Comparison of ENCODE assay signal across 28 mouse cellular contexts in genomic region chr10:15218883-15219282, GRCm38 (mm10).
DNase-seq lines count a peak whose midpoint lies in the region; ATAC-seq and TF ChIP-seq lines count a peak whose summit lies in the region.
"Had no signal": no experiment of that assay in that cellular context is flagged by ENCODE, and none has a peak within 500 bp of the region (broad histone marks: within the 10 kb centered on the region; RNA-seq: fewer than 3 reads in every experiment).

No protein-coding gene starts in this region.

- WGBS in forebrain, postnatal 0 days = 79% methylated on average over 3 of the region's 3 CpGs
- WGBS in forebrain, embryonic 12.5 days = 84% methylated on average over 3 of the region's 3 CpGs
- 88% methylated on average over 3 of the region's 3 CpGs for WGBS in kidney, postnatal 0 days

- no peaks in the 10 kb centered on the region for H3K4me1 ChIP-seq in forebrain, postnatal 0 days (ENCODE audit: insufficient read depth)
- no peaks in the 10 kb centered on the region for H3K4me1 ChIP-seq in forebrain, embryonic 12.5 days
- H3K4me1 ChIP-seq in kidney, postnatal 0 days (replicated peaks; ENCODE audit: insufficient read depth, low read length) = no peaks in the 10 kb centered on the region
- H3K4me1 ChIP-seq in MEL (ENCODE audit: control insufficient read depth in 1 of 2, insufficient read depth in 2 of 2, low read length in 2 of 2) = no peaks in the 10 kb centered on the region
- H3K4me1 ChIP-seq: embryonic facial prominence, embryonic 13.5 days; embryonic facial prominence, embryonic 15.5 days; forebrain, embryonic 10.5 days; forebrain, embryonic 13.5 days; forebrain, embryonic 15.5 days had no signal

- no peaks in the 10 kb centered on the region for H3K9me3 ChIP-seq in forebrain, postnatal 0 days (ENCODE audit: low read length)
- H3K9me3 ChIP-seq in forebrain, embryonic 12.5 days = no peaks in the 10 kb centered on the region
- H3K9me3 ChIP-seq in kidney, postnatal 0 days (replicated peaks; ENCODE audit: low read length) = no peaks in the 10 kb centered on the region
- no peaks in the 10 kb centered on the region for H3K9me3 ChIP-seq in MEL (replicated peaks; ENCODE audit: insufficient read depth, low read length)
- H3K9me3 ChIP-seq: embryonic facial prominence, embryonic 13.5 days; embryonic facial prominence, embryonic 15.5 days; forebrain, embryonic 10.5 days; forebrain, embryonic 13.5 days; forebrain, embryonic 15.5 days; G1E had no signal

- H3K27ac ChIP-seq in forebrain, postnatal 0 days (ENCODE audit: low read depth, low read length) = no peak overlapping the region
- H3K27ac ChIP-seq in forebrain, embryonic 12.5 days = no peak overlapping the region
- no peak overlapping the region for H3K27ac ChIP-seq in kidney, postnatal 0 days
- no peak overlapping the region for H3K27ac ChIP-seq in left cerebral cortex, adult 2 months
- H3K27ac ChIP-seq in MEL (ENCODE audit: control insufficient read depth, low read depth, low read length) = no peak overlapping the region
- H3K27ac ChIP-seq: embryonic facial prominence, embryonic 13.5 days; embryonic facial prominence, embryonic 15.5 days; forebrain, embryonic 10.5 days; forebrain, embryonic 13.5 days; forebrain, embryonic 15.5 days had no signal

- intact Hi-C loops in left cerebral cortex, adult 2 months (cut with DNase I) = no loop called here

- no peaks in the 10 kb centered on the region for H3K36me3 ChIP-seq in forebrain, postnatal 0 days (ENCODE audit: insufficient read depth)
- H3K36me3 ChIP-seq in forebrain, embryonic 12.5 days (replicated peaks) = no peaks in the 10 kb centered on the region
- H3K36me3 ChIP-seq in kidney, postnatal 0 days (ENCODE audit: insufficient read depth, low read length) = no peaks in the 10 kb centered on the region
- no peaks in the 10 kb centered on the region for H3K36me3 ChIP-seq in MEL (ENCODE audit: control insufficient read depth in 1 of 2, insufficient read depth in 2 of 2, low read length in 2 of 2)
- H3K36me3 ChIP-seq: embryonic facial prominence, embryonic 13.5 days; embryonic facial prominence, embryonic 15.5 days; forebrain, embryonic 10.5 days; forebrain, embryonic 15.5 days; G1E had no signal

- no peak overlapping the region for H3K9ac ChIP-seq in forebrain, postnatal 0 days
- no peak overlapping the region for H3K9ac ChIP-seq in forebrain, embryonic 12.5 days
- no peak overlapping the region for H3K9ac ChIP-seq in kidney, postnatal 0 days (ENCODE audit: low read depth, low read length)
- no peak overlapping the region for H3K9ac ChIP-seq in MEL (ENCODE audit: control insufficient read depth, low read depth, low read length, poor library complexity, severe bottlenecking)
- H3K9ac ChIP-seq: embryonic facial prominence, embryonic 13.5 days; embryonic facial prominence, embryonic 15.5 days; forebrain, embryonic 13.5 days; forebrain, embryonic 15.5 days had no signal

- TF ChIP-seq RAD21 in MEL (IDR thresholded peaks at IDR 0.05; ENCODE audit: low read depth, low read length) = peak; percentile 0; the same call in 1 of the 2 replicates

- no peaks in the 10 kb centered on the region for H3K27me3 ChIP-seq in forebrain, postnatal 0 days (ENCODE audit: insufficient read depth, low read length)
- no peaks in the 10 kb centered on the region for H3K27me3 ChIP-seq in forebrain, embryonic 12.5 days
- no peaks in the 10 kb centered on the region for H3K27me3 ChIP-seq in kidney, postnatal 0 days (ENCODE audit: insufficient read depth, low read length)
- no peaks in the 10 kb centered on the region for H3K27me3 ChIP-seq in MEL (ENCODE audit: control insufficient read depth in 1 of 2, insufficient read depth in 2 of 2, low read length in 2 of 2)
- H3K27me3 ChIP-seq: CH12.LX; embryonic facial prominence, embryonic 13.5 days; embryonic facial prominence, embryonic 15.5 days; forebrain, embryonic 13.5 days; forebrain, embryonic 15.5 days had no signal

- no peak overlapping the region for H3K4me2 ChIP-seq in forebrain, postnatal 0 days (ENCODE audit: low read depth)
- H3K4me2 ChIP-seq in forebrain, embryonic 12.5 days = no peak overlapping the region
- no peak overlapping the region for H3K4me2 ChIP-seq in kidney, postnatal 0 days (ENCODE audit: low read length)
- H3K4me2 ChIP-seq: embryonic facial prominence, embryonic 13.5 days; embryonic facial prominence, embryonic 15.5 days; forebrain, embryonic 13.5 days; forebrain, embryonic 15.5 days had no signal

- H3K4me3 ChIP-seq in forebrain, postnatal 0 days (ENCODE audit: low read depth, low read length) = no peak overlapping the region
- H3K4me3 ChIP-seq in forebrain, embryonic 12.5 days (replicated peaks) = no peak overlapping the region
- H3K4me3 ChIP-seq in kidney, postnatal 0 days (replicated peaks; ENCODE audit: low read depth, low read length) = no peak overlapping the region
- H3K4me3 ChIP-seq in left cerebral cortex, adult 2 months = no peak overlapping the region
- no peak overlapping the region for H3K4me3 ChIP-seq in MEL (ENCODE audit: control insufficient read depth in 1 of 2, insufficient read depth in 1 of 2, low read depth in 2 of 2, low read length in 2 of 2)
- H3K4me3 ChIP-seq: embryonic facial prominence, embryonic 13.5 days; embryonic facial prominence, embryonic 15.5 days; erythroblast, embryonic 14.5 days; forebrain, embryonic 10.5 days; forebrain, embryonic 13.5 days; forebrain, embryonic 15.5 days had no signal

- TF ChIP-seq EP300 in MEL (IDR thresholded peaks at IDR 0.05; ENCODE audit: low read depth in 1 of 2, low read length in 2 of 2) = no peak

- no peak for TF ChIP-seq POLR2A in MEL (IDR thresholded peaks at IDR 0.05; ENCODE audit: control insufficient read depth in 1 of 2, insufficient read depth in 1 of 2, low read depth in 1 of 2, low read length in 2 of 2, poor library complexity in 1 of 2)

- ATAC-seq in forebrain, postnatal 0 days = no peak
- no peak for ATAC-seq in forebrain, embryonic 12.5 days (ENCODE audit: low FRiP score)
- ATAC-seq in kidney, postnatal 0 days (replicated peaks; ENCODE audit: low FRiP score, low read depth) = no peak
- ATAC-seq: CD4-positive, CD25-positive, alpha-beta regulatory T cell, adult 4 months; forebrain, embryonic 13.5 days; forebrain, embryonic 15.5 days had no signal

- DNase-seq in forebrain, postnatal 0 days = peak; percentile 3
- DNase-seq in kidney, postnatal 0 days (ENCODE audit: low spot score) = no peak
- DNase-seq in kidney, postnatal 25 days = no peak
- no peak for DNase-seq in left cerebral cortex, adult 2 months (ENCODE audit: extremely low spot score in 1 of 2, low spot score in 2 of 2)
- DNase-seq in left cerebral cortex, adult 9 months (ENCODE audit: low spot score in 2 of 2) = no peak
- DNase-seq in MEL (ENCODE audit: low read depth, low spot score) = no peak
- DNase-seq in frontal cortex, adult 2 months (ENCODE audit: extremely low spot score in 1 of 2, low spot score in 1 of 2) = no peak
- DNase-seq: adrenal gland, adult 2 months; adrenal gland, postnatal 10 days; adrenal gland, postnatal 25 days; B cell, adult 2 months; cerebellum, adult 11 months; cerebellum, adult 18-20 months; cerebellum, adult 8-10 months; cerebellum, adult 9-11 months; cerebellum, postnatal 14 days; cerebellum, postnatal 36 days; embryo, embryonic 11 days had no signal

- no peaks in the 10 kb centered on the region for H3K79me2 ChIP-seq in MEL (ENCODE audit: control insufficient read depth, insufficient read depth, low read length, poor library complexity)

- no peak for TF ChIP-seq CTCF in forebrain, postnatal 0 days (IDR thresholded peaks at IDR 0.05; ENCODE audit: low read depth)
- peak; percentile 12; the same call in 1 of the 2 replicates for TF ChIP-seq CTCF in kidney, postnatal 0 days (IDR thresholded peaks at IDR 0.05; ENCODE audit: low read depth)
- TF ChIP-seq CTCF in left cerebral cortex, adult 2 months (IDR thresholded peaks at IDR 0.05) = peak; percentile 29
- no peak for TF ChIP-seq CTCF in MEL (IDR thresholded peaks at IDR 0.05 in 2 of 3, conservative IDR thresholded peaks at IDR 0.05 in 1 of 3; ENCODE audit: control insufficient read depth in 1 of 3, insufficient read depth in 1 of 3, low read depth in 2 of 3, low read length in 3 of 3, poor library complexity in 1 of 3, severe bottlenecking in 1 of 3)

TF ChIP-seq in MEL, 35 proteins besides CTCF, POLR2A, EP300 and RAD21:
- TF ChIP-seq NRF1 (IDR thresholded peaks at IDR 0.05; ENCODE audit: insufficient read depth, low read depth, low read length, poor library complexity, severe bottlenecking) = no peak
- TF ChIP-seq ZNF384 (IDR thresholded peaks at IDR 0.05; ENCODE audit: low read depth, low read length) = no peak
TF ChIP-seq in MEL: peak in this region for 0.

Comparison
In these comparisons a context has a peak if more than half of its experiments do, and no peak if none do; other contexts are left out.
1. CTCF ChIP-seq: peak in kidney, postnatal 0 days (single experiment) and left cerebral cortex, adult 2 months (single experiment); none in forebrain, postnatal 0 days (single experiment) and MEL (0 of 3).